Mouse (Mus musculus) gastrocnemius, adult 18-20 months (tissue): ENCODE data around the gene Olfr12. TPM values are rescaled to one million over a fixed set of nuclear protein-coding genes. Genes with fewer than 3 reads are reported as not detected.

ENCODE experiments used
- total RNA-seq, 2 experiments: library from RNA; stranded (reverse); gene quantifications; 2 replicates each; pipeline ENCODE4 v1.2.3; 2021

Olfr12 gene
- total RNA-seq, 2 experiments from 2014 or later, result not detected

Other genes with a start within 250 kb of the Olfr12 start
- 100 to 1,000 TPM; 449 to 455 TPM for gene Ndufa10, start 143.9 kb upstream of the Olfr12 start, total RNA-seq
- gene Olfr1416, start 132.7 kb upstream of the Olfr12 start, total RNA-seq, result not detected
- gene Olfr1415, start 121.7 kb upstream of the Olfr12 start, total RNA-seq, result not detected
- not detected for gene Olfr1414, start 99.1 kb upstream of the Olfr12 start, total RNA-seq
- not detected for gene Olfr1413, start 46.5 kb upstream of the Olfr12 start, total RNA-seq
- gene Olfr1412, start 32.0 kb upstream of the Olfr12 start, total RNA-seq, result not detected
- gene Olfr1411, start 23.4 kb upstream of the Olfr12 start, total RNA-seq, result not detected
- not detected for gene Olfr1410, start 12.0 kb upstream of the Olfr12 start, total RNA-seq
- 100 to 1,000 TPM; 186 to 194 TPM for gene Cops9, start 24.2 kb downstream of the Olfr12 start, total RNA-seq
- gene Otos, start 31.1 kb downstream of the Olfr12 start, total RNA-seq, result not detected
- gene Gpc1, start 213.9 kb downstream of the Olfr12 start, total RNA-seq, result 100 to 1,000 TPM; 223 to 227 TPM